Mouse (Mus musculus): ENCODE measurements around the gene Klhl32.

GRCm38 (mm10) chr4:24801881-24802280, 49.0 kb downstream of the Klhl32 start:
- TF ChIP-seq CTCF (IDR thresholded peaks at IDR 0.05; ENCODE audit: low read depth, low read length) (no peak), EP300 (IDR thresholded peaks at IDR 0.05; ENCODE audit: insufficient read depth, low read depth, low read length) (no peak)

Measured in ES-Bruce4 (cell line).